Mouse (Mus musculus) embryonic facial prominence, embryonic 13.5 days (tissue): ENCODE results near the gene Daxx. TPM values are rescaled to one million over a fixed set of nuclear protein-coding genes. Genes with fewer than 3 reads are reported as not detected.

ENCODE experiments used
- ATAC-seq: fragments of 200-750 bp; cut with Nextera tagmentation; 2 replicates; pipeline ENCODE4 v1.8.0; 2017; ENCODE audit warnings: low read depth; ENCODE audit not compliant: insufficient number of reproducible peaks, insufficient read depth, low FRiP score, low TSS enrichment
- H3K27ac ChIP-seq: fragments of 300-500 bp; sonication (generic); 2 replicates; pipeline ENCODE4 v1.5.1; 2015; ENCODE audit warnings: moderate library complexity, mild to moderate bottlenecking, inconsistent platforms
- H3K27me3 ChIP-seq: fragments of 300-500 bp; sonication (generic); 2 replicates; pipeline ENCODE4 v1.6.1; 2015; ENCODE audit warnings: mild to moderate bottlenecking, inconsistent platforms
- H3K36me3 ChIP-seq: fragments of 300-500 bp; sonication (generic); 2 replicates; pipeline ENCODE4 v1.6.1; 2015; ENCODE audit warnings: mild to moderate bottlenecking, inconsistent platforms
- H3K4me1 ChIP-seq: fragments of 300-500 bp; sonication (generic); 2 replicates; pipeline ENCODE4 v1.6.1; 2015; ENCODE audit warnings: inconsistent platforms
- H3K4me2 ChIP-seq: fragments of 300-500 bp; sonication (generic); 2 replicates; pipeline ENCODE4 v1.6.1; 2015; ENCODE audit warnings: moderate library complexity, mild to moderate bottlenecking, inconsistent platforms
- H3K4me3 ChIP-seq: fragments of 300-500 bp; sonication (generic); 2 replicates; pipeline ENCODE4 v1.5.1; 2015; ENCODE audit warnings: mild to moderate bottlenecking, inconsistent platforms
- H3K9ac ChIP-seq: fragments of 300-500 bp; sonication (generic); 2 replicates; pipeline ENCODE4 v1.6.1; 2015; ENCODE audit warnings: mild to moderate bottlenecking, inconsistent platforms
- H3K9me3 ChIP-seq: fragments of 300-500 bp; sonication (generic); 2 replicates; pipeline ENCODE4 v1.6.1; 2016; ENCODE audit warnings: inconsistent platforms
- WGBS: fragments of 180-500 bp; shearing (Covaris S2); methylation state at CpG from one replicate; pipeline ENCODE4 v1.1.7; 2015; ENCODE audit warnings: mixed read lengths; 5-methylcytosine and 5-hydroxymethylcytosine counted together
- microRNA-seq: library from miRNA; unstranded; fragments of <30 nt; microRNA quantifications from one replicate; pipeline ENCODE4, GENCODE M21; 2016
- polyA plus RNA-seq: library from polyadenylated mRNA; unstranded; fragments of >200 nt; fragmentation: Nextera tagmentation; extraction: Ambion mirVana; gene quantifications from 2 replicates; pipeline ENCODE4 v1.2.1, GENCODE M21; 2015

The Daxx gene
- polyA plus RNA-seq, 1 experiment from 2014 or later: 58.9 TPM

GRCm38 (mm10) chr17:33962876-33963275 is 53.7 kb downstream of the Daxx start:
- no peaks in the 10 kb centered on the region for H3K4me1 ChIP-seq
- no peaks in the 10 kb centered on the region for H3K9me3 ChIP-seq
- H3K27ac ChIP-seq: no peak overlapping the region
- no peak overlapping the region for H3K9ac ChIP-seq
- H3K4me3 ChIP-seq: no peak overlapping the region
- H3K4me2 ChIP-seq: no peak overlapping the region
- 89% methylated on average over 7 of the region's 7 CpGs for WGBS
- no peaks in the 10 kb centered on the region for H3K27me3 ChIP-seq
- peaks cover 82% of the 10 kb centered on the region for H3K36me3 ChIP-seq
- no peak for ATAC-seq

Small RNAs within 50 kb of the gene (microRNA-seq; reads per million reads assigned to microRNA genes)
- gene Gm27740: not detected

Other genes starting within 250 kb of the Daxx start
- 372 and 384 TPM in 2 replicates for gene Hnrnpm, start 222.6 kb upstream of the Daxx start, polyA plus RNA-seq
- 42.6 and 46.9 TPM in 2 replicates for gene March2, start 190.7 kb upstream of the Daxx start, polyA plus RNA-seq
- 324 and 385 TPM in 2 replicates for gene Rab11b, start 148.9 kb upstream of the Daxx start, polyA plus RNA-seq
- 53.0 and 60.7 TPM in 2 replicates for gene Angptl4, start 127.6 kb upstream of the Daxx start, polyA plus RNA-seq
- 34.4 and 37.9 TPM in 2 replicates for gene Kank3, start 98.9 kb upstream of the Daxx start, polyA plus RNA-seq
- 1,111 and 1,168 TPM in 2 replicates for gene Rps28, start 84.9 kb upstream of the Daxx start, polyA plus RNA-seq
- 464 and 506 TPM in 2 replicates for gene Ndufa7, start 84.8 kb upstream of the Daxx start, polyA plus RNA-seq
- gene Cd320, start 66.3 kb upstream of the Daxx start, polyA plus RNA-seq: 57.8 and 66.4 TPM in 2 replicates
- not detected in 2 replicates for gene Gm7029, start 35.6 kb upstream of the Daxx start, polyA plus RNA-seq
- gene Kifc1, start 18.8 kb upstream of the Daxx start, polyA plus RNA-seq: 7.2 and 7.3 TPM in 2 replicates
- 0.27 TPM in 1 of 2 replicates, not detected in the other for gene Platr17, start 4.3 kb upstream of the Daxx start, polyA plus RNA-seq
- 26.6 and 31.9 TPM in 2 replicates for gene Tapbp, start 6.5 kb downstream of the Daxx start, polyA plus RNA-seq
- gene Zbtb22, start 6.5 kb downstream of the Daxx start, polyA plus RNA-seq: 15.4 and 17.6 TPM in 2 replicates
- 61.2 and 63.7 TPM in 2 replicates for gene Rgl2, start 20.1 kb downstream of the Daxx start, polyA plus RNA-seq
- gene Pfdn6, start 30.9 kb downstream of the Daxx start, polyA plus RNA-seq: 176 and 190 TPM in 2 replicates
- 36.2 and 40.7 TPM in 2 replicates for gene Wdr46, start 31.2 kb downstream of the Daxx start, polyA plus RNA-seq
- 7.0 and 7.2 TPM in 2 replicates for gene B3galt4, start 42.1 kb downstream of the Daxx start, polyA plus RNA-seq
- 45.7 and 49.6 TPM in 2 replicates for gene Vps52, start 46.4 kb downstream of the Daxx start, polyA plus RNA-seq
- gene Rps18, start 46.6 kb downstream of the Daxx start, polyA plus RNA-seq: 1,782 and 1,797 TPM in 2 replicates
- gene H2-K1, start 90.9 kb downstream of the Daxx start, polyA plus RNA-seq: 8.5 and 14.6 TPM in 2 replicates
- 17.1 and 22.3 TPM in 2 replicates for gene Ring1, start 115.3 kb downstream of the Daxx start, polyA plus RNA-seq
- 57.4 and 58.8 TPM in 2 replicates for gene H2-Ke6, start 118.6 kb downstream of the Daxx start, polyA plus RNA-seq
- 201 and 212 TPM in 2 replicates for gene Slc39a7, start 122.3 kb downstream of the Daxx start, polyA plus RNA-seq
- 53.4 and 56.4 TPM in 2 replicates for gene Rxrb, start 122.4 kb downstream of the Daxx start, polyA plus RNA-seq
- gene Col11a2, start 130.0 kb downstream of the Daxx start, polyA plus RNA-seq: 23.7 and 26.5 TPM in 2 replicates
- 0.48 and 0.65 TPM in 2 replicates for gene H2-Oa, start 182.9 kb downstream of the Daxx start, polyA plus RNA-seq
- 17.2 and 17.6 TPM in 2 replicates for gene H2-DMa, start 210.1 kb downstream of the Daxx start, polyA plus RNA-seq
- 122 and 142 TPM in 2 replicates for gene Brd2, start 213.2 kb downstream of the Daxx start, polyA plus RNA-seq
- 0.67 and 1.1 TPM in 2 replicates for gene H2-DMb2, start 233.9 kb downstream of the Daxx start, polyA plus RNA-seq
- 2.0 and 2.6 TPM in 2 replicates for gene H2-DMb1, start 243.7 kb downstream of the Daxx start, polyA plus RNA-seq